Mouse (Mus musculus): Measurements from ENCODE around the gene Gm47429. TPM values are rescaled to one million over a fixed set of nuclear protein-coding genes. Genes with fewer than 3 reads are reported as not detected.
A peak's percentile ranks its signal among the peaks of the same experiment; 100 is the strongest.
"Not testable (repeated sequence)": the region's sequence is repeated elsewhere in the genome, so short reads cannot be mapped to it uniquely, and the experiment has no call there.

Gene Gm47429
- total RNA-seq (2021): not detected
- long read RNA-seq, experiment 1: 0 reads
- long read RNA-seq, experiment 2: 0 reads

DNA sequence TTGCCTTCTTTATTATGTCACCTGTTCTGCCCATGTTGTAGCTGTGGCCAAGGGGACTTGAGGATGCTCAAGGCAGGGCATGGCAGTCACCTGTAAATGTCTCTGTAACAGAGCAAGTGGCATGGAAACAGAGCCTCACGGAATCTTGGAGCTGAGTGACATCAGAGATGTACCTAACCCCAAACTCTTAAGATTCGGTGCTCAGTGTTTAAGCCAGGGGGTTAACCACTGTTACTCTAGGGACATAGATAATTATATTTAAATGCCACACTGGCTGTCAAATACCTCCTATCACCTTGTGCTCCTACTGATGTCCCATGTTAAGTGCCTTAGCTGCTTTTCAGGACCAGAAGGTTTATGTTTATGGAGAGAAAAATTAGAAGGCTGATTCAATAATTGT lies at the start of gene Gm47429:
Gene Gm47429 (minus strand): TSS at position 101 of the 400 bp plus-strand sequence.
- no peak for DNase-seq (ENCODE audit: low spot score in 2 of 2)

DNA sequence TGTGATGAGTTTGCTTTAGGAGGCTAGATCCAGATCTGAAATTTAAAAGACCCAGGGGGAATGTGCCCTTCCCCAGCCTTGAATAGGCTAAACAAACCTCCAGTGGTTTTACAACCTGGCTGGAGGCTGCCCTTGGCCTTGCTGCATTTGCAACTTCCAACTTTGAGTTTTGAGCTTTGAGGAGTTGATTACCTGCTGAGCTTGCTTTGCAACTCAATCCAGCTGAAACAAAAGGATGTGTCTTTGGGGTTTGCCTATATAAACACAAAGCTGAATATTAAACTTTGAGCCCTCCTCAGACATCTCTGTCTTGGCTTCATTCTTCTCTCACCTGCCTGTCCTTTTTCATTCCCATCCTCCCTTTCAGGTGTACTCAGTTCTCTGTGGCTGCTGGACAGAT lies 44.8 kb upstream of the Gm47429 start:
- DNase-seq (ENCODE audit: low spot score in 2 of 2): not testable (repeated sequence)

DNA sequence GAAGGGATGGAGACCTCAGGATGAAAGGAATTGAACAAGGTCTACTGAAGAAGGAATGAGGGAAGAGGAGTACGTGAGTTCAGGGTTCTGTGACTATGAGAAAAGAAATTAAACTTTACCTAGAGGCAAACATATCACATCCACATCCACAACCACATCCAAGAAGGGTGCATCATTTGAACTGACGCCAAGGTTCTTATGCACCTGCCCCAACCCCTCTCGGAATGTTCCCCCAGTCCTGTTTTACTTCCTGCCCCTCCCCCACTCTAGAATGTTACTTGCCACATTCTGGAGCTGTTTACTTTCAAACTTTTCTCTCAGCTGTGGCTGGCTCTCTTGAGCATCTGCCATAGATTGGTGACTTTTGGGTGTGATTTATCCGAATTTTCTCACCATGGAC lies 23.3 kb upstream of the Gm47429 start, which contains the start of gene Nutm2:
Gene Nutm2 (plus strand): TSS at position 301 of the 400 bp plus-strand sequence.
- no peak for DNase-seq (ENCODE audit: low spot score in 2 of 2)

DNA sequence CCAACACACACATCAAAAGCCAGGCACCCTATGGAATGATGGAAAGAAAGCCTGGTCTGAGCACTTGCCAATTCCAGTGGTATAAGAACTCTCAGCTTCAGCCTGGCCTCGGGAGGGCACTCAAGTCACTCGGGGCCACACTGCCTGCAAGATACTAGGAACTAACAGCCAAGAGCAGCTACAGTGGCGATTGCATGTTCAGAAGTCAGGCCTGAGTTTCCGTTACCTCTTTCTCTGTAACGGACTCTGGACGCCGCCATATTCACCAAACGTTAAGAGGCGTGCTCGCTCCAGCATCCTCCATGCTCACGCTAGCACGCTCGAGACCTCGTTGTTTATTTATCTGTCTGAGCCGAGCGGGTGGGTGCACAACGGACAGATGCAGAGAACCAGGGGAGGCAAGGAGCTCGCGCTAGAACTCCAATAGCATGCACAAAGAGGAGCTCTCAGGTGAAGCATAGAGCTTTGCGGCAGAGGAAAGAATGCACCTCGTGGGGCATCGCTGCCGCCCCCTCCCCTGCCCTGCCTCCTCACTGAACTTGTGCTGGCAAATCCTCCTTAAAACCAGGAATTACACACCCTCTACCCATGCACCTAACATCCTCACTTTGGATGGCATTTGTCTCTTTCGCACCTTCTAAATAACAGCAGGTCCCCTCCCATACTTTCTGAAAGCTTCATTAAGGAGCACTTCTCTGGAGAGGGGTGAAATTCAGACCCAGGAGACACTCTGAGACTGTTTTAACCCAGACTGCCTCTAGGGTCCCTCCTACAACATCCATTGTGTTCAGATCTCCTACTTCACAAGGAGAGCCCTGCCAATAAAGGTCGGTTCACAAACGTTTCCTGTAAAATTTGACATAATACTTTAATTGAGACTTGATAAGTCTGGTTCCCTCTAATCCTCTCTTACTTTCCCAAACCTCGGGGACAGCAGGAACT lies 21.2 kb upstream of the Gm47429 start:
- DNase-seq (ENCODE audit: low spot score in 2 of 2): no peak

DNA sequence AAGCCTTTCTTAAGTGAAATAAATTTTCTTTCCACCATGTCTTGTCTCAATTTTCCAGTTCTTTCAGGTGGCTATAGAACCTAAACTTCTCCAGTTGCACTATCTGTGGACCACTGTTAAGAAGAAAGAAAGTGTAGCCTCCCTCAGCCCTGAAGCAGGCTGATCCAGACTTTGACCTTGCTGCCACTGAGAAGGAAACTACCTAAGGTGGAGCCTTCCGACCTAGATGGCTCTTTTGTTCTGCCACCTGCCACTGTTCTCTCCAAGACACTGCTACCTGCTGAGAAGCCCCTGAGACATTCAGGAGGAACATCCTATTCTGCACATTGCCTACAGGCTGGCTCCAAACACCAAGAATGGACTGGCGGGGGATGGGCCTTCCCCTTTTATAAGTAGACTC lies 16.7 kb upstream of the Gm47429 start:
- not testable (repeated sequence) for DNase-seq (ENCODE audit: low spot score in 2 of 2)

DNA sequence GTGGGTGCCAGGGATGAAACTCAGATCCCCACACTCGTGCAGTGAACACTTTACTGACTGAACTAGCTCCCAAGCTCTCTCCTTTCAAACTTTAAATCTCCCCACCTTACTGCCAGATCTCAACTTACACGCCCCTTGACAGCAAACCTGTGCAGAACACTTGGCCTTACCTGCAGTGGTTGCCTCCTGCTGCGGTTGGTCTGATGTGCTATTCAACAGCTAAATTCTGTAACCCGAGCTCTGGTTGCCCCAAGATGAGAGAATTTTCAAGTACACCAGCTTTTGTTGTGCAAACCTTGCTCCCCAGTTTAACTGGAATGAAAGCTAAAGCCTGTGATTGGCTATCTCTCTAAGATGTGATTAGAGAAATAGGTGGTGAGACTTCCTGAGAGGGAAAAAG lies 9.7 kb upstream of the Gm47429 start:
- DNase-seq (ENCODE audit: low spot score in 2 of 2): no peak

DNA sequence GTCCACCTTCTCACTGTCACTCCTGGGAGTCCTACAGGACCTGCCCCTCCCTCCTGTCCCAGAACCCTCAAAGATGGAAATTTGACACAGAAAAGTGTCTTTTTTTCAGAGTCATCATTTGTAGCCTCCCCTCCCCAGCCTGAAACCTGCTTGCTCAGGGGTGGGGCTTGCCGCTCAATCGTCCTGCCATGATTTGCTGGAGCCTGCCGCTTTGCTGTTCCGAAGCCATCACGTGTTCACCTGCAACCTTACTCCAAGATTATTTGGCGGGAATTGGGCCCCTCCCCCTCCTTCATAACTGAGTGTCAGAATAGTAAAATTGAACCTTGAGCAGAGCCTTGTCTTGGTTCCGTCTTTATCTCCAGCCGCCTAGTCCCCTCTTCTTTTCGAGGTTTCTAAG lies 8.6 kb upstream of the Gm47429 start:
- not testable (repeated sequence) for DNase-seq (ENCODE audit: low spot score in 2 of 2)

DNA sequence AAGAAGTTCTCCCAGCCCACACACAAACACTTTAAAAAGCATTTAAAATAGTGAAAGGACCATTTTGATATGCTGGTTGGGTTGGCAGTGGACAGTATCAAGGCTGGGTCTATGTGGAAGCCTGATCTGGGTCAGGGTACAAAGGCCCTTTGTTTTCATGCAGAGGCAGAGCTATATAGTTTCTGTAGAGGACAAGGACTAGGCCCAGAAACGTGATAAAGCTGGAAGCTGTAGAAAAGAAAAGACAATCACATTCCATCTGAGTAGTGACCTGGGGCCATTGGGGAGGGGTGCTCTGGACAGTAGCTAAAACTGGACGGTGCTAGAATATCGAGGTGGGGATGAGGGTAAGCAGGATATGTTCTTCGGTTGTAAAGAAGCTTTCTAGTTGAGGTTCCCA lies 1.5 kb upstream of the Gm47429 start:
- DNase-seq (ENCODE audit: low spot score in 2 of 2): no peak

DNA sequence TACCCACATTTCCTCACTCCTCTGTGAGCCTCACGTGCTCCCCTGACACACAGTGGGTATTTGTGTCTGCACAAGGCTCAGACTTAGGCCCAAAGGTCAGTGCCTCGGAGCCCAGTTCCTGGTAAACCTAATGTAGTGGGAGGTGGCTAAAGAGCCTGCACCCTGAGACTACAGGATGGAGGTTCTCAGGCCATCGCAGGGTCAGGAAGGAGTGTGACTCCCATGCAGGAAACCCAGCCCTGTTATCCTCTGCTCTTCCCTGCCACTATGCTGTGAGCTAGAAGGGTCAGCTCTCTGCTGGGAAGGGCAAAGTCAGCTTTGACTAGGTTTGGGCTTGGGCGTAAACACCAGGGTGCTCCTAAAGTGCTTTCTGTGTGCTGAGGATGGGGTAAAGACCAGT lies 17.0 kb downstream of the Gm47429 start:
- DNase-seq (ENCODE audit: low spot score in 2 of 2): no peak

DNA sequence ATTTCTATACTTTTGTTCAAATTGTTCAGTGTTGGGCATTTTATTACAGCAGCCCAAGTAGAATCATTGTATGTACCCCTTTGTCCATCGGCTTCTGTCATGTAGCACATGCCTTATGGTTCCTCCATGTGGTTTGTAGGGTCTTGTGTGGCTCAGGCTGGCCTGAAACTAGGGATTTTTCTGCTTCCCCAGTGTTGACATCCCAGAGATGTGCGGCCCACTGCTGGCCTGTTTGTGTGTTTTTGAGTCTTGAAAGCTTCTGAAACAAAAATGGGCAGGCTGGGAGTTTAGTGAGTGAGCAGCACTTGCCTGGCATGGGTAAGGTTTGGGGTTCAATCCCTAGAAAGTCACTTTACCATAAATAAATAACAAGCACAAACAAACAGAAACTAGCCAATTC lies 19.2 kb downstream of the Gm47429 start:
- no peak for DNase-seq (ENCODE audit: low spot score in 2 of 2)

DNA sequence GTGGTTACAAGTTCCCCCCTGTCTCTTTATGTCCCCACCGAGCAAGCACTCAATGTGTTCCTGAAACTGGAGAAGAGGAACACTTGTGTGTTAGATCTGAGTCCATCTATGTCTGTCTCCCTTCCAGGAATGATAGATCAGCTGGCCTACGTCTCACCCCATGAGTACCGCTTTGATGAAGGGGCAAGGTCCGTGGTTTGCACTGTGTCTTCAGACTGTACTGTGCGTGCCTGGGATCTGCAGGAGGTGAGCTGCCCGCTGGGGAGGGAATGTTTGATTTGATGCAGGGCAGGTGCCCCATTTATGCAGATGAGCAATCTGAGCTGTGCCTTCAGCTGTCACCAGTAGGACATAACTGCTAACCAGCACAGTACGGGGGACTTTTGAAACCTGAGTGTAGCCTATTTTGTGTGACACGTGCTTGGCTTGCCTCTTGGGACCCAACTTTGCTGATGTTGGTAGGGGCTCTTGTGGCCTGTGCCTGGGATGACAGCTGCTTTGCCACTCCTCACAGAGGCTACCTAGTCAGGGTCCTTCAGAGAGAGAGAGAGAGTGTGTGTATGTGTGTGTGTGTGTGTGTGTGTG lies 20.0 kb downstream of the Gm47429 start:
- no peak for DNase-seq (ENCODE audit: low spot score in 2 of 2)

DNA sequence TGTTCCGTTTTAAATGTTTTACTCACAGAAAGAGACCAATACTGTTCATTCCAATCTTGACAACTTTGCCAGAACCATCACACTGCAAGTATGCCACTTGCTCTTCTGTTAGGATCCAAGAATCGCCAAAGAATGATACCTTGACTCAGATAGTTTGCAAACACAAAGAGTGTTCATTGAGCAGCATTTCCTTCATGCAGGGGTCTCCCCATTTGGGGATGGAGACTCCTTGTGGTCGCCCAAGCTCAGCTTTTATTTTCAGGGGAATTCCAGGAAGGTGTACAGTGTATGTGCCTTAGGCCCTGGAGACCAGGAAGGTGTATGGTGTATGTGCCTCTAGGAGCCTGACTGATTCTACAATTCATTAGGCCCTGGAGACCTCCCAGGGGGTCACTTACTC lies 25.3 kb downstream of the Gm47429 start:
- no peak for DNase-seq (ENCODE audit: low spot score in 2 of 2)

DNA sequence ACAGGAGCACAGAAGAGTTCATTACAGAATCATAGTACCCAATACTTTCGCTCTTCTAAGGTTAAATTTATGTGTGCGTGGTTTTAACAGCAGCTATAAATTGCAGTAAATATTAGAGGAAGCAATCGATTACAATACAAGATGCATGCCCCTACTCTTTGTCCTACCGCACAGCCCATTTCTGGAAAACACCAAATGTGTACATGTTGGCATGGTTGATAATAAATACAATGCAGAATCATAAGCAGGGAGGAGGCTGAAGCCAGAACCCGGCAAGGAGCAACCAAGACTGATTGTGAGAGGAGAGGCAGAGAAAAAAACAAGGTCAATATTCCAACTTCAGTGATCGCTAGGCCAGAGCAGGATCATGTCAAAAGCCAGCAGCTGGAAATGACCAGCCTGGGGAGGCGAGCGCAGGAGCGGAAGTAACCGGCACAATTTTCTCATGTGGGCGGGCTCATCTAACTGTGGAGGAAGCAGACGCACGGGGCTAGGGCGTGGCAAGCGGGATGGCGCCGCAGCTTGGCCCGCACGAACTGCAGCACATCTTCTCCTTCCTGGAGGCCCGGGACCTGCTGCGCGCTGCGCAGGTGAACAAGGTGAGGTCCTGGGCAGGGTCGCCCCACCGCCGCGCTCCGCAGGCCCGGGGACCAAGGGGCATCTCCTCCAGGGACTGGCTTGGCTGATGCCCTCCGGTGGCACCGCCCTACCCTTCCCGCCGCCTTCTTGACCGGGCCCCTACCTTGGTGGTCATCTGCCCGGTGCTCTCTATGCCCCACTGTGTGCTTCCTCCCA lies 26.1 kb downstream of the Gm47429 start, which contains the start of gene Fbxw17:
Gene Fbxw17 (plus strand): TSS at position 476 of the 795 bp plus-strand sequence.
- DNase-seq (ENCODE audit: low spot score in 2 of 2): peak; percentile 41 to 51

Other genes starting within 250 kb of the Gm47429 start
- not detected for gene Gm906, start 193.6 kb downstream of the Gm47429 start, total RNA-seq (2021)
- gene Fbxw17, start 26.0 kb downstream of the Gm47429 start, total RNA-seq (2021): 10 to 100 TPM; 23.2 to 28.0 TPM
- gene Nutm2, start 23.4 kb upstream of the Gm47429 start, total RNA-seq (2021): not detected
- gene Gm904, start 199.3 kb upstream of the Gm47429 start, total RNA-seq (2021): not detected

All from adrenal gland, postnatal 4 days (tissue).